Mouse (Mus musculus) ES-E14 (cell line): ENCODE results near the gene Arid5b.

Source experiments
- CHD2 ChIP-seq: IDR thresholded peaks from 2 replicates; pipeline ENCODE4 v1.6.1; 2014; ENCODE audit warnings: mild to moderate bottlenecking, low read depth, low read length, inconsistent platforms
- HCFC1 ChIP-seq: IDR thresholded peaks from 2 replicates; pipeline ENCODE4 v1.6.1; 2012; ENCODE audit warnings: low read length, inconsistent platforms, borderline replicate concordance; ENCODE audit not compliant: insufficient read depth
- ZNF384 ChIP-seq: IDR thresholded peaks from 2 replicates; pipeline ENCODE4 v1.6.1; 2012; ENCODE audit warnings: low read depth, low read length, inconsistent platforms

GRCm38 (mm10) chr10:68204391-68204790 is 74.1 kb downstream of the Arid5b start:
- TF ChIP-seq ZNF384 (no peak), CHD2 (no peak), HCFC1 (no peak)
